Mouse (Mus musculus) heart, adult 2 months (tissue): ENCODE measurements around the gene Slc5a6. TPM values are rescaled to one million over a fixed set of nuclear protein-coding genes. Genes with fewer than 3 reads are reported as not detected.

ENCODE experiments used
- DNase-seq, 2 experiments: peaks; one replicate each; pipeline ENCODE4 v3.0.0; 2021
- H3K27ac ChIP-seq: fragments of 200-600 bp; 2 replicates; pipeline ENCODE4 v1.8.1; 2022
- H3K27me3 ChIP-seq: fragments of 200-500 bp; 2 replicates; pipeline ENCODE4 v1.6.1; 2012; ENCODE audit warnings: mild to moderate bottlenecking, low read length, inconsistent platforms, mixed read lengths; ENCODE audit not compliant: control insufficient read depth, insufficient read depth
- H3K36me3 ChIP-seq: fragments of 200-500 bp; 2 replicates; pipeline ENCODE4 v1.6.1; 2012; ENCODE audit warnings: low read length, inconsistent platforms; ENCODE audit not compliant: control insufficient read depth, insufficient read depth
- H3K4me1 ChIP-seq: fragments of 200-500 bp; 2 replicates; pipeline ENCODE4 v1.6.1; 2011; ENCODE audit warnings: low read length; ENCODE audit not compliant: control insufficient read depth, insufficient read depth
- H3K4me3 ChIP-seq: fragments of 200-600 bp; 2 replicates; pipeline ENCODE4 v1.8.1; 2022
- H3K79me2 ChIP-seq: fragments of 200-500 bp; replicated peaks from 2 replicates; pipeline ENCODE4 v1.6.1; 2012; ENCODE audit warnings: mild to moderate bottlenecking, inconsistent platforms, low read length, moderate library complexity, mixed read lengths; ENCODE audit not compliant: control insufficient read depth, insufficient read depth
- H3K9ac ChIP-seq: fragments of 200-500 bp; 2 replicates; pipeline ENCODE4 v1.6.1; 2012; ENCODE audit warnings: low read depth, mild to moderate bottlenecking, control low read depth, inconsistent platforms, low read length, mixed read lengths
- CTCF ChIP-seq: fragments of 200-600 bp; IDR thresholded peaks from 2 replicates; pipeline ENCODE4 v1.8.1; 2022; ENCODE audit warnings: antibody characterized with exemption, mild to moderate bottlenecking, moderate library complexity
- EP300 ChIP-seq: fragments of 200-500 bp; IDR thresholded peaks from 2 replicates; pipeline ENCODE4 v1.6.1; 2011; ENCODE audit warnings: low read depth, low read length, control low read depth; ENCODE audit not compliant: insufficient read depth
- POLR2A ChIP-seq: fragments of 200-500 bp; IDR thresholded peaks from 2 replicates; pipeline ENCODE4 v1.6.1; 2011; ENCODE audit warnings: mild to moderate bottlenecking, low read depth, low read length, control low read depth; ENCODE audit not compliant: insufficient read depth
- WGBS: fragments of 180-500 bp; shearing (Covaris S2); methylation state at CpG from one replicate; pipeline ENCODE4 v1.1.7; 2018; 5-methylcytosine and 5-hydroxymethylcytosine counted together
- intact Hi-C: fragments of 180-260 bp; cut with DNase I; formaldehyde crosslinking; loops from one replicate; pipeline ENCODE4 v1.15.1; 2025
- polyA plus RNA-seq: library from polyadenylated mRNA; depleted of rRNA; stranded (reverse); fragments of >200 nt; gene quantifications from 2 replicates; pipeline ENCODE4 v1.2.3, GENCODE M21; 2012; rRNA removed
- total RNA-seq, 2 experiments: library from RNA; stranded (reverse); gene quantifications; 2 replicates each; pipeline ENCODE4 v1.2.3; 2021

The Slc5a6 gene
- total and polyA plus RNA-seq, 3 experiments: 11.8 to 25.5 (median 13.2) TPM

DNA sequence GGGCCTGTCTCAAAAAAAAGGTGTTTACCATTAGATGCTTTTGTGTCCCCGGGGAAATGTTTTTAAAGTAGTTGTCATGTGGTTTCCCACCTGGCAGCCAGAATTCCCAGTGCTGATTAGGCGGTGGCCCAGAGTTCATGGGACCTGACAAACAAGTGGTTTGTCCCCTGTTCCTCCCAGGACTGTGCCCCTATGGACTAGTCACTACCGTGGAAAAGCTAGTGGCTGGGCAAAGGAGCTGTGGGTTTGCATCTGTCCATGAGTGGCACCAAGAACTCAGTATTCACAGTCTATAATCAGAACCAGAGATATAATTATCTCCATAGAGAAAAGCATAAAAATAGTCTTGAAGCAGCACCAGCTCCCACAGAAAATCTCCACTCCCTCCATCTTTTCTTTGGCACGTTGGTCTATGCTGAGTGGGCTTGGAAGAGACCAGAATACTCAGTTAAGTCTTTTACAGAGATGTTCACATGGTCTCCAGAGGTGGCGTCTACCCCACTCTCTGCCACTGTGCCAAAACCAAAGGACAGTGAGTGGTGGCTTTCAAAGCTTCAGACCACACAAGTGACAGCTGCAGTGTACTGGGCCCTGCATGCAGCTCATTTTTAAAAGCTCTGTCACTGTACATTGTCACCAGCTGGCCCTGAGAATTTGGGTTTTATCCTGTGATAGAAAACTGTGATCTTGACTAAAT, 55.6 kb downstream of the Slc5a6 start:
- no peak overlapping the region for H3K27ac ChIP-seq
- intact Hi-C loops: loop anchor here (10.0 kb wide), 1 partner anchor 278 kb away; the partner anchor contains the start of gene Dpysl5
- 71% methylated on average over 5 of the region's 5 CpGs for WGBS
- no peaks in the 10 kb centered on the region for H3K36me3 ChIP-seq
- H3K4me3 ChIP-seq: no peak overlapping the region
- TF ChIP-seq POLR2A (no peak), EP300 (no peak), CTCF (no peak)
- H3K4me1 ChIP-seq: peaks cover 2% of the 10 kb centered on the region
- H3K27me3 ChIP-seq: no peaks in the 10 kb centered on the region
- no peaks in the 10 kb centered on the region for H3K79me2 ChIP-seq
- no peak for DNase-seq
- no peak overlapping the region for H3K9ac ChIP-seq

Other genes starting within 250 kb of the Slc5a6 start
- 10 to 100 TPM; 36.5 to 38.2 TPM for gene Mapre3, start 234.3 kb downstream of the Slc5a6 start, total RNA-seq
- 49.1 and 52.8 TPM in 2 replicates for gene Mapre3, start 234.3 kb downstream of the Slc5a6 start, polyA plus RNA-seq
- gene Tmem214, start 180.9 kb downstream of the Slc5a6 start, total RNA-seq: 10 to 100 TPM; 34.7 to 37.5 TPM
- 55.3 and 55.7 TPM in 2 replicates for gene Tmem214, start 180.9 kb downstream of the Slc5a6 start, polyA plus RNA-seq
- gene Agbl5, start 160.2 kb downstream of the Slc5a6 start, total RNA-seq: 1 to 10 TPM; 4.3 to 4.8 TPM
- 7.8 and 8.7 TPM in 2 replicates for gene Agbl5, start 160.2 kb downstream of the Slc5a6 start, polyA plus RNA-seq
- gene Ost4, start 141.1 kb downstream of the Slc5a6 start, total RNA-seq: 100 to 1,000 TPM; 160 to 161 TPM
- 191 and 208 TPM in 2 replicates for gene Ost4, start 141.1 kb downstream of the Slc5a6 start, polyA plus RNA-seq
- gene Emilin1, start 135.5 kb downstream of the Slc5a6 start, total RNA-seq: 10 to 100 TPM; 21.2 to 21.3 TPM
- 30.6 and 31.3 TPM in 2 replicates for gene Emilin1, start 135.5 kb downstream of the Slc5a6 start, polyA plus RNA-seq
- gene Khk, start 127.5 kb downstream of the Slc5a6 start, total RNA-seq: 10 to 100 TPM; 22.6 to 29.6 TPM
- 31.8 and 40.9 TPM in 2 replicates for gene Khk, start 127.5 kb downstream of the Slc5a6 start, polyA plus RNA-seq
- gene Cgref1, start 103.3 kb downstream of the Slc5a6 start, total RNA-seq: under 1 TPM; 0.30 to 0.73 TPM
- gene Cgref1, start 103.3 kb downstream of the Slc5a6 start, polyA plus RNA-seq: 1.2 and 2.0 TPM in 2 replicates
- gene Preb, start 88.6 kb downstream of the Slc5a6 start, total RNA-seq: 10 to 100 TPM; 80.3 to 84.6 TPM
- 166 and 189 TPM in 2 replicates for gene Preb, start 88.6 kb downstream of the Slc5a6 start, polyA plus RNA-seq
- gene Tcf23, start 80.3 kb downstream of the Slc5a6 start, total RNA-seq: 1 to 10 TPM; 1.6 TPM
- gene Tcf23, start 80.3 kb downstream of the Slc5a6 start, polyA plus RNA-seq: 0.44 and 0.57 TPM in 2 replicates
- 10 to 100 TPM; 44.2 to 45.6 TPM for gene Atraid, start 612 bp downstream of the Slc5a6 start, total RNA-seq
- gene Atraid, start 612 bp downstream of the Slc5a6 start, polyA plus RNA-seq: 100 and 115 TPM in 2 replicates
- 10 to 100 TPM; 11.0 to 14.0 TPM for gene Cad, start 5.9 kb upstream of the Slc5a6 start, total RNA-seq
- 18.5 TPM in 2 replicates for gene Cad, start 5.9 kb upstream of the Slc5a6 start, polyA plus RNA-seq
- gene Dnajc5g, start 57.4 kb upstream of the Slc5a6 start, total RNA-seq: not detected
- gene Dnajc5g, start 57.4 kb upstream of the Slc5a6 start, polyA plus RNA-seq: not detected in 2 replicates
- gene Slc30a3, start 59.3 kb upstream of the Slc5a6 start, total RNA-seq: under 1 TPM in 1 of 2 experiments, not detected in 1; 0.29 TPM
- 0.26 and 0.47 TPM in 2 replicates for gene Slc30a3, start 59.3 kb upstream of the Slc5a6 start, polyA plus RNA-seq
- 100 to 1,000 TPM; 250 to 368 TPM for gene Trim54, start 67.8 kb upstream of the Slc5a6 start, total RNA-seq
- 186 and 219 TPM in 2 replicates for gene Trim54, start 67.8 kb upstream of the Slc5a6 start, polyA plus RNA-seq
- not detected for gene Ucn, start 89.9 kb upstream of the Slc5a6 start, total RNA-seq
- gene Ucn, start 89.9 kb upstream of the Slc5a6 start, polyA plus RNA-seq: not detected in 2 replicates
- 10 to 100 TPM; 46.8 to 50.6 TPM for gene Mpv17, start 105.3 kb upstream of the Slc5a6 start, total RNA-seq
- 183 and 278 TPM in 2 replicates for gene Mpv17, start 105.3 kb upstream of the Slc5a6 start, polyA plus RNA-seq
- gene Gm29609, start 131.0 kb upstream of the Slc5a6 start, total RNA-seq: under 1 TPM; 0.55 to 0.81 TPM
- 2.4 and 2.5 TPM in 2 replicates for gene Gm29609, start 131.0 kb upstream of the Slc5a6 start, polyA plus RNA-seq
- gene Gtf3c2, start 131.2 kb upstream of the Slc5a6 start, total RNA-seq: 10 to 100 TPM; 27.4 to 32.3 TPM
- 34.8 and 56.2 TPM in 2 replicates for gene Gtf3c2, start 131.2 kb upstream of the Slc5a6 start, polyA plus RNA-seq
- gene Snx17, start 144.3 kb upstream of the Slc5a6 start, total RNA-seq: 10 to 100 TPM; 58.1 to 63.2 TPM
- 66.8 and 85.1 TPM in 2 replicates for gene Snx17, start 144.3 kb upstream of the Slc5a6 start, polyA plus RNA-seq
- 10 to 100 TPM; 48.0 to 50.8 TPM for gene Eif2b4, start 144.5 kb upstream of the Slc5a6 start, total RNA-seq
- 61.3 and 88.9 TPM in 2 replicates for gene Eif2b4, start 144.5 kb upstream of the Slc5a6 start, polyA plus RNA-seq
- gene Zfp513, start 153.4 kb upstream of the Slc5a6 start, total RNA-seq: 1 to 10 TPM; 6.6 to 8.1 TPM
- 12.7 and 14.2 TPM in 2 replicates for gene Zfp513, start 153.4 kb upstream of the Slc5a6 start, polyA plus RNA-seq
- 10 to 100 TPM; 51.1 to 60.8 TPM for gene Ppm1g, start 171.8 kb upstream of the Slc5a6 start, total RNA-seq
- gene Ppm1g, start 171.8 kb upstream of the Slc5a6 start, polyA plus RNA-seq: 26.6 and 35.1 TPM in 2 replicates
- 10 to 100 TPM; 75.9 to 80.3 TPM for gene Nrbp1, start 191.9 kb upstream of the Slc5a6 start, total RNA-seq
- gene Nrbp1, start 191.9 kb upstream of the Slc5a6 start, polyA plus RNA-seq: 151 and 165 TPM in 2 replicates
- gene Gm9970, start 192.3 kb upstream of the Slc5a6 start, total RNA-seq: not detected
- gene Gm9970, start 192.3 kb upstream of the Slc5a6 start, polyA plus RNA-seq: 0.31 TPM in 1 of 2 replicates, not detected in the other
- 1 to 10 TPM; 1.2 to 1.5 TPM for gene Krtcap3, start 202.8 kb upstream of the Slc5a6 start, total RNA-seq
- gene Krtcap3, start 202.8 kb upstream of the Slc5a6 start, polyA plus RNA-seq: 6.4 and 7.2 TPM in 2 replicates
- gene Ift172, start 242.2 kb upstream of the Slc5a6 start, total RNA-seq: 10 to 100 TPM; 37.2 to 42.9 TPM
- 28.0 and 30.2 TPM in 2 replicates for gene Ift172, start 242.2 kb upstream of the Slc5a6 start, polyA plus RNA-seq
- 1 to 10 TPM; 2.7 to 3.8 TPM for gene Fndc4, start 247.2 kb upstream of the Slc5a6 start, total RNA-seq
- gene Fndc4, start 247.2 kb upstream of the Slc5a6 start, polyA plus RNA-seq: 7.3 and 9.5 TPM in 2 replicates
- not detected for gene Gckr, start 248.5 kb upstream of the Slc5a6 start, total RNA-seq
- gene Gckr, start 248.5 kb upstream of the Slc5a6 start, polyA plus RNA-seq: 0.32 TPM in 1 of 2 replicates, not detected in the other